Mouse (Mus musculus): Measurements from ENCODE around the gene Fanca. TPM values are rescaled to one million over a fixed set of nuclear protein-coding genes. Genes with fewer than 3 reads are reported as not detected.

Fanca gene
- polyA plus RNA-seq, 1 experiment from 2014 or later, result 29.5 TPM

- H3K4me2 ChIP-seq (ENCODE audit: low read depth, low read length), result no peak overlapping the region
- DNase-seq (ENCODE audit: low spot score) (no peak), ATAC-seq (replicated peaks; ENCODE audit: insufficient number of reproducible peaks, low FRiP score, low TSS enrichment, low read depth) (no peak)
- H3K4me3 ChIP-seq (ENCODE audit: low read depth, low read length), result no peak overlapping the region
- H3K4me1 ChIP-seq (ENCODE audit: control insufficient read depth, insufficient read depth, low read length), result no peaks in the 10 kb centered on the region
- H3K27ac ChIP-seq (replicated peaks; ENCODE audit: low read depth, low read length), result no peak overlapping the region
- no peaks in the 10 kb centered on the region for H3K27me3 ChIP-seq (ENCODE audit: control insufficient read depth, insufficient read depth, low read length)
- H3K9me3 ChIP-seq (replicated peaks; ENCODE audit: control insufficient read depth, low read length), result no peaks in the 10 kb centered on the region
- peaks cover 5% of the 10 kb centered on the region for H3K36me3 ChIP-seq (replicated peaks; ENCODE audit: control insufficient read depth, insufficient read depth, low read depth, low read length)
- H3K9ac ChIP-seq (replicated peaks; ENCODE audit: low read length), result no peak overlapping the region
- 100% methylated on average over 6 of the region's 6 CpGs for WGBS
These were observed 70.6 kb downstream of the Fanca start for GRCm38 (mm10) chr8:123247748-123248147.

- no peaks in the 10 kb centered on the region for H3K27me3 ChIP-seq (ENCODE audit: control insufficient read depth, insufficient read depth, low read length)
- no peak overlapping the region for H3K4me2 ChIP-seq (ENCODE audit: low read depth, low read length)
- H3K9ac ChIP-seq (replicated peaks; ENCODE audit: low read length), result no peak overlapping the region
- DNase-seq (ENCODE audit: low spot score) (no peak), ATAC-seq (replicated peaks; ENCODE audit: insufficient number of reproducible peaks, low FRiP score, low TSS enrichment, low read depth) (no peak)
- 90% methylated on average over 12 of the region's 12 CpGs for WGBS
- no peak overlapping the region for H3K4me3 ChIP-seq (ENCODE audit: low read depth, low read length)
- H3K36me3 ChIP-seq (replicated peaks; ENCODE audit: control insufficient read depth, insufficient read depth, low read depth, low read length), result peaks cover 5% of the 10 kb centered on the region
- no peaks in the 10 kb centered on the region for H3K9me3 ChIP-seq (replicated peaks; ENCODE audit: control insufficient read depth, low read length)
- no peaks in the 10 kb centered on the region for H3K4me1 ChIP-seq (ENCODE audit: control insufficient read depth, insufficient read depth, low read length)
- H3K27ac ChIP-seq (replicated peaks; ENCODE audit: low read depth, low read length), result no peak overlapping the region
These were observed 72.8 kb downstream of the Fanca start for GRCm38 (mm10) chr8:123245543-123245942.

GRCm38 (mm10) chr8:123244382-123244781 lies 74.0 kb downstream of the Fanca start:
- Histone ChIP-seq H3K4me1 (ENCODE audit: control insufficient read depth, insufficient read depth, low read length) (no peaks in the 10 kb centered on the region), H3K27me3 (ENCODE audit: control insufficient read depth, insufficient read depth, low read length) (no peaks in the 10 kb centered on the region), H3K9ac (replicated peaks; ENCODE audit: low read length) (no peak overlapping the region), H3K9me3 (replicated peaks; ENCODE audit: control insufficient read depth, low read length) (no peaks in the 10 kb centered on the region), H3K36me3 (replicated peaks; ENCODE audit: control insufficient read depth, insufficient read depth, low read depth, low read length) (peaks cover 5% of the 10 kb centered on the region), H3K27ac (replicated peaks; ENCODE audit: low read depth, low read length) (no peak overlapping the region), H3K4me3 (ENCODE audit: low read depth, low read length) (no peak overlapping the region), H3K4me2 (ENCODE audit: low read depth, low read length) (no peak overlapping the region)
- DNase-seq (ENCODE audit: low spot score), result no peak
- 93% methylated on average over 4 of the region's 4 CpGs for WGBS
- ATAC-seq (replicated peaks; ENCODE audit: insufficient number of reproducible peaks, low FRiP score, low TSS enrichment, low read depth), result no peak

GRCm38 (mm10) chr8:123243053-123243452 lies 75.3 kb downstream of the Fanca start:
- Histone ChIP-seq H3K4me1 (ENCODE audit: control insufficient read depth, insufficient read depth, low read length) (no peaks in the 10 kb centered on the region), H3K27ac (replicated peaks; ENCODE audit: low read depth, low read length) (no peak overlapping the region), H3K36me3 (replicated peaks; ENCODE audit: control insufficient read depth, insufficient read depth, low read depth, low read length) (peaks cover 5% of the 10 kb centered on the region), H3K4me2 (ENCODE audit: low read depth, low read length) (no peak overlapping the region), H3K27me3 (ENCODE audit: control insufficient read depth, insufficient read depth, low read length) (no peaks in the 10 kb centered on the region), H3K4me3 (ENCODE audit: low read depth, low read length) (no peak overlapping the region), H3K9ac (replicated peaks; ENCODE audit: low read length) (no peak overlapping the region), H3K9me3 (replicated peaks; ENCODE audit: control insufficient read depth, low read length) (no peaks in the 10 kb centered on the region)
- DNase-seq (ENCODE audit: low spot score) (no peak), ATAC-seq (replicated peaks; ENCODE audit: insufficient number of reproducible peaks, low FRiP score, low TSS enrichment, low read depth) (no peak)
- 67% methylated on average over 11 of the region's 11 CpGs for WGBS

GRCm38 (mm10) chr8:123242107-123242923 lies 76.1 kb downstream of the Fanca start:
- H3K4me1 ChIP-seq (ENCODE audit: control insufficient read depth, insufficient read depth, low read length), result no peaks in the 10 kb centered on the region
- no peak overlapping the region for H3K9ac ChIP-seq (replicated peaks; ENCODE audit: low read length)
- DNase-seq (ENCODE audit: low spot score) (no peak), ATAC-seq (replicated peaks; ENCODE audit: insufficient number of reproducible peaks, low FRiP score, low TSS enrichment, low read depth) (no peak)
- WGBS, result 90% methylated on average over 7 of the region's 7 CpGs
- no peaks in the 10 kb centered on the region for H3K27me3 ChIP-seq (ENCODE audit: control insufficient read depth, insufficient read depth, low read length)
- no peak overlapping the region for H3K4me2 ChIP-seq (ENCODE audit: low read depth, low read length)
- peaks cover 5% of the 10 kb centered on the region for H3K36me3 ChIP-seq (replicated peaks; ENCODE audit: control insufficient read depth, insufficient read depth, low read depth, low read length)
- H3K27ac ChIP-seq (replicated peaks; ENCODE audit: low read depth, low read length), result no peak overlapping the region
- no peak overlapping the region for H3K4me3 ChIP-seq (ENCODE audit: low read depth, low read length)
- no peaks in the 10 kb centered on the region for H3K9me3 ChIP-seq (replicated peaks; ENCODE audit: control insufficient read depth, low read length)

GRCm38 (mm10) chr8:123239398-123239797 lies 79.0 kb downstream of the Fanca start:
- Histone ChIP-seq H3K27me3 (ENCODE audit: control insufficient read depth, insufficient read depth, low read length) (peaks cover 9% of the 10 kb centered on the region), H3K9me3 (replicated peaks; ENCODE audit: control insufficient read depth, low read length) (no peaks in the 10 kb centered on the region), H3K4me2 (ENCODE audit: low read depth, low read length) (no peak overlapping the region), H3K36me3 (replicated peaks; ENCODE audit: control insufficient read depth, insufficient read depth, low read depth, low read length) (no peaks in the 10 kb centered on the region), H3K27ac (replicated peaks; ENCODE audit: low read depth, low read length) (no peak overlapping the region), H3K9ac (replicated peaks; ENCODE audit: low read length) (no peak overlapping the region), H3K4me3 (ENCODE audit: low read depth, low read length) (no peak overlapping the region), H3K4me1 (ENCODE audit: control insufficient read depth, insufficient read depth, low read length) (no peaks in the 10 kb centered on the region)
- ATAC-seq (replicated peaks; ENCODE audit: insufficient number of reproducible peaks, low FRiP score, low TSS enrichment, low read depth) (no peak), DNase-seq (ENCODE audit: low spot score) (no peak)
- 87% methylated on average over 10 of the region's 10 CpGs for WGBS

- DNase-seq (ENCODE audit: low spot score) (peak; percentile 92), ATAC-seq (replicated peaks; ENCODE audit: insufficient number of reproducible peaks, low FRiP score, low TSS enrichment, low read depth) (peak; percentile 86)
- Histone ChIP-seq H3K4me3 (ENCODE audit: low read depth, low read length) (peak within 1 kb of the TSS; percentile 47), H3K4me2 (ENCODE audit: low read depth, low read length) (peak within 1 kb of the TSS; percentile 88), H3K27ac (replicated peaks; ENCODE audit: low read depth, low read length) (no peak within 1 kb of the TSS; the same call in 1 of the 2 replicates), H3K9me3 (replicated peaks; ENCODE audit: control insufficient read depth, low read length) (no peaks in the 10 kb centered on the region), H3K27me3 (ENCODE audit: control insufficient read depth, insufficient read depth, low read length) (peaks cover 9% of the 10 kb centered on the region), H3K36me3 (replicated peaks; ENCODE audit: control insufficient read depth, insufficient read depth, low read depth, low read length) (no peaks in the 10 kb centered on the region), H3K9ac (replicated peaks; ENCODE audit: low read length) (peak within 1 kb of the TSS; percentile 49), H3K4me1 (ENCODE audit: control insufficient read depth, insufficient read depth, low read length) (no peaks in the 10 kb centered on the region)
- 1% methylated on average over 57 of the region's 57 CpGs for WGBS
These were observed 82.6 kb downstream of the Fanca start, which contains the start of gene Spata2l for GRCm38 (mm10) chr8:123235520-123236497. TSS of gene Spata2l (minus strand) at chr8:123236233.

All from embryonic facial prominence, embryonic 11.5 days (tissue).